Mouse (Mus musculus) hindbrain, embryonic 11.5 days (tissue): ENCODE data around the gene Retreg1. TPM values are rescaled to one million over a fixed set of nuclear protein-coding genes. Genes with fewer than 3 reads are reported as not detected.

Experiments
- ATAC-seq: fragments of 200-750 bp; cut with Nextera tagmentation; 2 replicates; pipeline ENCODE4 v1.8.0; 2017; ENCODE audit warnings: mild to moderate bottlenecking, moderate TSS enrichment, moderate library complexity; ENCODE audit not compliant: low FRiP score
- DNase-seq: peaks from one replicate; pipeline ENCODE4 v3.0.0-alpha.2; 2015; ENCODE audit warnings: low spot score
- H3K27ac ChIP-seq: fragments of 300-500 bp; sonication (generic); 2 replicates; pipeline ENCODE4 v1.5.1; 2014; ENCODE audit warnings: mild to moderate bottlenecking, low read depth, low read length
- H3K27me3 ChIP-seq: fragments of 300-500 bp; sonication (generic); 2 replicates; pipeline ENCODE4 v1.6.1; 2014; ENCODE audit warnings: mild to moderate bottlenecking, low read length, moderate library complexity, mixed read lengths; ENCODE audit not compliant: control insufficient read depth, insufficient read depth
- H3K36me3 ChIP-seq: fragments of 300-500 bp; sonication (generic); 2 replicates; pipeline ENCODE4 v1.6.1; 2014; ENCODE audit warnings: mild to moderate bottlenecking, low read length, moderate library complexity, mixed read lengths; ENCODE audit not compliant: control insufficient read depth, insufficient read depth
- H3K4me1 ChIP-seq: fragments of 300-500 bp; sonication (generic); replicated peaks from 2 replicates; pipeline ENCODE4 v1.6.1; 2014; ENCODE audit warnings: low read length, mixed read lengths; ENCODE audit not compliant: control insufficient read depth, insufficient read depth
- H3K4me2 ChIP-seq: fragments of 300-500 bp; sonication (generic); replicated peaks from 2 replicates; pipeline ENCODE4 v1.6.1; 2014; ENCODE audit warnings: mild to moderate bottlenecking, low read depth, low read length
- H3K4me3 ChIP-seq: fragments of 300-500 bp; sonication (generic); 2 replicates; pipeline ENCODE4 v1.5.1; 2014; ENCODE audit warnings: low read depth, low read length
- H3K9ac ChIP-seq: fragments of 300-500 bp; sonication (generic); 2 replicates; pipeline ENCODE4 v1.6.1; 2014; ENCODE audit warnings: low read depth, low read length
- H3K9me3 ChIP-seq: fragments of 300-500 bp; sonication (generic); 2 replicates; pipeline ENCODE4 v1.6.1; 2016; ENCODE audit warnings: low read length; ENCODE audit not compliant: control insufficient read depth
- WGBS: fragments of 180-500 bp; shearing (Covaris S2); extraction: QIAGEN DNeasy Blood & Tissue Kit; methylation state at CpG from one replicate; pipeline ENCODE4 v1.1.7; 2014; 5-methylcytosine and 5-hydroxymethylcytosine counted together
- polyA plus RNA-seq: library from polyadenylated mRNA; unstranded; fragments of >200 nt; fragmentation: Nextera tagmentation; extraction: Ambion mirVana; gene quantifications from 2 replicates; pipeline ENCODE4 v1.2.1, GENCODE M21; 2014

Gene Retreg1
- polyA plus RNA-seq, 1 experiment from 2014 or later, result 4.6 TPM

GRCm38 (mm10) chr15:25914160-25914559, 71.2 kb downstream of the Retreg1 start:
- 90% methylated on average over 4 of the region's 4 CpGs for WGBS

GRCm38 (mm10) chr15:25915013-25915412, 72.0 kb downstream of the Retreg1 start:
- H3K27ac ChIP-seq, result no peak overlapping the region
- ATAC-seq, result no peak
- DNase-seq, result no peak
- no peak overlapping the region for H3K9ac ChIP-seq
- H3K4me2 ChIP-seq, result no peak overlapping the region
- H3K36me3 ChIP-seq, result no peaks in the 10 kb centered on the region
- 62% methylated on average over 10 of the region's 10 CpGs for WGBS
- H3K27me3 ChIP-seq, result no peaks in the 10 kb centered on the region
- H3K4me1 ChIP-seq, result 0 out of 2 replicates have a peak, but pooled peaks cover 2% of the 10 kb centered on the region
- H3K4me3 ChIP-seq, result no peak overlapping the region
- no peaks in the 10 kb centered on the region for H3K9me3 ChIP-seq

More at GRCm38 (mm10) chr15:25914160-25914559, 71.2 kb downstream of the Retreg1 start:
- H3K36me3 ChIP-seq, result no peaks in the 10 kb centered on the region
- H3K27ac ChIP-seq, result no peak overlapping the region
- H3K4me2 ChIP-seq, result no peak overlapping the region
- H3K27me3 ChIP-seq, result no peaks in the 10 kb centered on the region
- ATAC-seq, result no peak
- no peak overlapping the region for H3K4me3 ChIP-seq
- no peaks in the 10 kb centered on the region for H3K9me3 ChIP-seq
- DNase-seq, result no peak
- H3K4me1 ChIP-seq, result 0 out of 2 replicates have a peak, but pooled peaks cover 2% of the 10 kb centered on the region
- no peak overlapping the region for H3K9ac ChIP-seq

- 70% methylated on average over 11 of the region's 11 CpGs for WGBS
- H3K4me3 ChIP-seq, result no peak overlapping the region
- H3K36me3 ChIP-seq, result no peaks in the 10 kb centered on the region
- no peak overlapping the region for H3K4me2 ChIP-seq
- H3K27ac ChIP-seq, result no peak overlapping the region
- H3K27me3 ChIP-seq, result no peaks in the 10 kb centered on the region
- H3K9me3 ChIP-seq, result no peaks in the 10 kb centered on the region
- no peak for DNase-seq
- no peak for ATAC-seq
- no peak overlapping the region for H3K9ac ChIP-seq
- 0 out of 2 replicates have a peak, but pooled peaks cover 2% of the 10 kb centered on the region for H3K4me1 ChIP-seq
Measured at GRCm38 (mm10) chr15:25915574-25916205, 72.7 kb downstream of the Retreg1 start.

GRCm38 (mm10) chr15:25916252-25916651, 73.3 kb downstream of the Retreg1 start:
- no peaks in the 10 kb centered on the region for H3K9me3 ChIP-seq
- no peaks in the 10 kb centered on the region for H3K27me3 ChIP-seq
- ATAC-seq, result no peak
- H3K4me3 ChIP-seq, result no peak overlapping the region
- no peak overlapping the region for H3K9ac ChIP-seq
- no peak overlapping the region for H3K4me2 ChIP-seq
- H3K4me1 ChIP-seq, result 0 out of 2 replicates have a peak, but pooled peaks cover 2% of the 10 kb centered on the region
- DNase-seq, result no peak
- H3K36me3 ChIP-seq, result no peaks in the 10 kb centered on the region
- 75% methylated on average over 2 of the region's 2 CpGs for whole genome bisulfite sequencing
- H3K27ac ChIP-seq, result no peak overlapping the region

- no peak for ATAC-seq
- WGBS, result 93% methylated on average over 7 of the region's 7 CpGs
- H3K36me3 ChIP-seq, result no peaks in the 10 kb centered on the region
Measured at GRCm38 (mm10) chr15:25918641-25919040, 75.7 kb downstream of the Retreg1 start.

GRCm38 (mm10) chr15:25919995-25920394, 77.0 kb downstream of the Retreg1 start:
- no peak for DNase-seq
- Histone ChIP-seq H3K4me2 (no peak overlapping the region), H3K27ac (no peak overlapping the region), H3K4me3 (no peak overlapping the region), H3K9ac (no peak overlapping the region), H3K9me3 (no peaks in the 10 kb centered on the region), H3K36me3 (no peaks in the 10 kb centered on the region), H3K27me3 (no peaks in the 10 kb centered on the region), H3K4me1 (0 out of 2 replicates have a peak, but pooled peaks cover 2% of the 10 kb centered on the region)
- WGBS, result 86% methylated on average over 4 of the region's 4 CpGs
- no peak for ATAC-seq

More at GRCm38 (mm10) chr15:25918641-25919040, 75.7 kb downstream of the Retreg1 start:
- 0 out of 2 replicates have a peak, but pooled peaks cover 2% of the 10 kb centered on the region for H3K4me1 ChIP-seq
- H3K4me2 ChIP-seq, result no peak overlapping the region
- H3K27ac ChIP-seq, result no peak overlapping the region
- no peak for DNase-seq
- H3K4me3 ChIP-seq, result no peak overlapping the region
- no peaks in the 10 kb centered on the region for H3K9me3 ChIP-seq
- H3K9ac ChIP-seq, result no peak overlapping the region
- H3K27me3 ChIP-seq, result no peaks in the 10 kb centered on the region

GRCm38 (mm10) chr15:25920886-25921285, 77.9 kb downstream of the Retreg1 start:
- Histone ChIP-seq H3K27me3 (no peaks in the 10 kb centered on the region), H3K9me3 (no peaks in the 10 kb centered on the region), H3K4me3 (no peak overlapping the region), H3K36me3 (no peaks in the 10 kb centered on the region), H3K4me1 (no peaks in the 10 kb centered on the region), H3K9ac (no peak overlapping the region), H3K4me2 (no peak overlapping the region), H3K27ac (no peak overlapping the region)
- DNase-seq (no peak), ATAC-seq (no peak)
- WGBS, result 92% methylated on average over 6 of the region's 6 CpGs

GRCm38 (mm10) chr15:25922007-25922406, 79.0 kb downstream of the Retreg1 start:
- Histone ChIP-seq H3K4me2 (no peak overlapping the region), H3K4me1 (no peaks in the 10 kb centered on the region), H3K27me3 (no peaks in the 10 kb centered on the region), H3K9me3 (no peaks in the 10 kb centered on the region), H3K4me3 (no peak overlapping the region), H3K9ac (no peak overlapping the region), H3K27ac (no peak overlapping the region), H3K36me3 (no peaks in the 10 kb centered on the region)
- 90% methylated on average over 2 of the region's 2 CpGs for whole genome bisulfite sequencing
- no peak for DNase-seq
- no peak for ATAC-seq

GRCm38 (mm10) chr15:25923916-25924315, 80.9 kb downstream of the Retreg1 start:
- H3K27me3 ChIP-seq, result no peaks in the 10 kb centered on the region
- ATAC-seq (no peak), DNase-seq (no peak)
- H3K4me3 ChIP-seq, result no peak overlapping the region
- H3K4me1 ChIP-seq, result no peaks in the 10 kb centered on the region
- H3K9me3 ChIP-seq, result no peaks in the 10 kb centered on the region
- no peak overlapping the region for H3K9ac ChIP-seq
- no peaks in the 10 kb centered on the region for H3K36me3 ChIP-seq
- H3K27ac ChIP-seq, result no peak overlapping the region
- H3K4me2 ChIP-seq, result no peak overlapping the region
- WGBS, result 79% methylated on average over 8 of the region's 8 CpGs
